Mouse (Mus musculus) heart, adult 2 months (tissue): Measurements from ENCODE around the gene Mdh1b. TPM values are rescaled to one million over a fixed set of nuclear protein-coding genes. Genes with fewer than 3 reads are reported as not detected.

Experiments used
- DNase-seq, 2 experiments: peaks; one replicate each; pipeline ENCODE4 v3.0.0; 2021
- H3K27ac ChIP-seq: fragments of 200-600 bp; 2 replicates; pipeline ENCODE4 v1.8.1; 2022
- H3K27me3 ChIP-seq: fragments of 200-500 bp; 2 replicates; pipeline ENCODE4 v1.6.1; 2012; ENCODE audit warnings: mild to moderate bottlenecking, low read length, inconsistent platforms, mixed read lengths; ENCODE audit not compliant: control insufficient read depth, insufficient read depth
- H3K36me3 ChIP-seq: fragments of 200-500 bp; 2 replicates; pipeline ENCODE4 v1.6.1; 2012; ENCODE audit warnings: low read length, inconsistent platforms; ENCODE audit not compliant: control insufficient read depth, insufficient read depth
- H3K4me1 ChIP-seq: fragments of 200-500 bp; 2 replicates; pipeline ENCODE4 v1.6.1; 2011; ENCODE audit warnings: low read length; ENCODE audit not compliant: control insufficient read depth, insufficient read depth
- H3K4me3 ChIP-seq: fragments of 200-600 bp; 2 replicates; pipeline ENCODE4 v1.8.1; 2022
- H3K79me2 ChIP-seq: fragments of 200-500 bp; replicated peaks from 2 replicates; pipeline ENCODE4 v1.6.1; 2012; ENCODE audit warnings: mild to moderate bottlenecking, inconsistent platforms, low read length, moderate library complexity, mixed read lengths; ENCODE audit not compliant: control insufficient read depth, insufficient read depth
- H3K9ac ChIP-seq: fragments of 200-500 bp; 2 replicates; pipeline ENCODE4 v1.6.1; 2012; ENCODE audit warnings: low read depth, mild to moderate bottlenecking, control low read depth, inconsistent platforms, low read length, mixed read lengths
- CTCF ChIP-seq: fragments of 200-600 bp; IDR thresholded peaks from 2 replicates; pipeline ENCODE4 v1.8.1; 2022; ENCODE audit warnings: antibody characterized with exemption, mild to moderate bottlenecking, moderate library complexity
- EP300 ChIP-seq: fragments of 200-500 bp; IDR thresholded peaks from 2 replicates; pipeline ENCODE4 v1.6.1; 2011; ENCODE audit warnings: low read depth, low read length, control low read depth; ENCODE audit not compliant: insufficient read depth
- POLR2A ChIP-seq: fragments of 200-500 bp; IDR thresholded peaks from 2 replicates; pipeline ENCODE4 v1.6.1; 2011; ENCODE audit warnings: mild to moderate bottlenecking, low read depth, low read length, control low read depth; ENCODE audit not compliant: insufficient read depth
- WGBS: fragments of 180-500 bp; shearing (Covaris S2); methylation state at CpG from one replicate; pipeline ENCODE4 v1.1.7; 2018; 5-methylcytosine and 5-hydroxymethylcytosine counted together
- intact Hi-C: fragments of 180-260 bp; cut with DNase I; formaldehyde crosslinking; loops from one replicate; pipeline ENCODE4 v1.15.1; 2025
- polyA plus RNA-seq: library from polyadenylated mRNA; depleted of rRNA; stranded (reverse); fragments of >200 nt; gene quantifications from 2 replicates; pipeline ENCODE4 v1.2.3, GENCODE M21; 2012
- total RNA-seq, 2 experiments: library from RNA; stranded (reverse); gene quantifications; 2 replicates each; pipeline ENCODE4 v1.2.3; 2021

The Mdh1b gene
- total and polyA plus RNA-seq, 3 experiments: 0.33 TPM; not detected in 2

DNA sequence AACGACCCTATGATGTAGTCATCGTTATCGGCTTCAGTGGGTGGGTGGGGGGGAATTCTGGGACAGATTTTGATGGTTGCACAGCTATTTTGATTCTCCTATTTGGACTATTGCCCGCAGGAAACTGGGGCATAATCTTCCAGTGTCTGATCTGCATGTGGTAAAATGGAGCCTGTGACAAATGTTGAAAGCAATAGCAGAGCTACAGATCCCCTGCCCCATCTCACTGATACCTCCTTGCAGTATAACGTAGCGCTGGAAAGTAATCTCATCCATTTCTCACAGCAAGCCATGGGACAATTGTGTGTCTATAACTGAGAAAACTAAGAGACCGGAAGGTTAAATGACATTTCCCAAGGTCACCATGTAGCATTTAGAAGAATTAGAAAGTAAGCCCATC, 34.3 kb upstream of the Mdh1b start:
- H3K79me2 ChIP-seq: no peaks in the 10 kb centered on the region
- no peak overlapping the region for H3K27ac ChIP-seq
- no peak overlapping the region for H3K4me3 ChIP-seq
- H3K4me1 ChIP-seq: no peaks in the 10 kb centered on the region; the same call in 1 of the 2 replicates
- intact Hi-C loops: loop anchor here (10.0 kb wide), 1 partner anchor 360 kb away; the partner anchor contains the start of gene Klf7
- H3K36me3 ChIP-seq: no peaks in the 10 kb centered on the region
- H3K27me3 ChIP-seq: no peaks in the 10 kb centered on the region
- DNase-seq: no peak
- TF ChIP-seq EP300 (no peak), CTCF (no peak), POLR2A (no peak)
- 73% methylated on average over 7 of the region's 7 CpGs for WGBS
- no peak overlapping the region for H3K9ac ChIP-seq

DNA sequence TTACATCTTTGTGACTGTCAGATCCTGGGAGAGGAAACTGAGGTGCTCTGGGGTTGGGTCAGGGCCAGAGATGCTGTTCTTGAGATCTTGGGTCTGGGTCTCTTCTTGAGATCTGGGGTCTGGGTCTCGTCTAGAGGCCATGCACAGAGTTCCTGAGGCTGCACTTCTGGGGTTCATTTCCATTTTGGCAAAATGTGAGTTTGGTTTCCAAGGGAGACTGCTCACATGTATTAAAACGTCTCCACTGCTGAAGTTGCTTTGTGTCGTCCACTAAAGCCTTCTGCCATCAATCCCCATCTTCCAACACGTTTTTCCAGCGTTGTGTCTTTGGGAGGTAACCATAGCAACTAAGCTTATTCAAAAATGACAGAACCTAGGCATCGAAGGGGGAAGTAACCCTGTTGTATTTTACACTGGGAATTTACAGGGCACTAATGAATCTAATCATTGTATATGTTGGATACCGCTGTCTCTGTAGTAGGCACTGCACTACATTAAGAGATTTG, 33.8 kb upstream of the Mdh1b start:
- no peaks in the 10 kb centered on the region; the same call in 1 of the 2 replicates for H3K4me1 ChIP-seq
- H3K9ac ChIP-seq: no peak overlapping the region
- no peaks in the 10 kb centered on the region for H3K79me2 ChIP-seq
- intact Hi-C loops: loop anchor here (1.0 to 10.0 kb wide), 2 partner anchors 361 to 684 kb away; partner anchors contain the start of gene Klf7
- no peaks in the 10 kb centered on the region for H3K27me3 ChIP-seq
- WGBS: 59% methylated on average over 7 of the region's 7 CpGs
- TF ChIP-seq CTCF: no peak
- TF ChIP-seq EP300: no peak
- no peak for TF ChIP-seq POLR2A
- no peak for DNase-seq
- no peaks in the 10 kb centered on the region for H3K36me3 ChIP-seq
- no peak overlapping the region; the same call in 1 of the 2 replicates for H3K27ac ChIP-seq
- H3K4me3 ChIP-seq: no peak overlapping the region

DNA sequence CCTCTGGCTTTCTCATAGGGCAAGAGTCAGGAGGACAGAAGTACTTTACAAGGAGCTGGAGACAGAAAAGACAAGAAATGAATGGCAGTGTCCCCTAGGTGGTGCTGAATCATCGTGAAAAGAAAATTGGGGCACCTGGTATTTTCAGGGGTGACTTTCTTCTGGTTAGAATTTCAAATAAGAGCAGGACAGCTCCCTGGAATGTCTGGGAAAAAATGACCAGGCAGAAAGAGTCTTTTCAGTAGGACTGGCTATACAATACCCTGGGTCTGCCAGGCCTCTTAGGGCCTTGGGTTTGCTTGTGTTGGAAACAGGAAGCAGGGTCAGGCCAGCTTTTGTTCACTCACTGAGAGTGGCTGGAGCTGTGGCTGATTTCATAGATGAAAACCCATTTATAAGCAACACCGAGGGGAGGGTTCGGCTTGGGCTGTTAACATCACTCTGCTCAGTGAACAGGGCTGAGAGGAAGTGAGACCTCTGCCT, 33.1 kb upstream of the Mdh1b start:
- H3K27me3 ChIP-seq: no peaks in the 10 kb centered on the region
- H3K27ac ChIP-seq: no peak overlapping the region; the same call in 1 of the 2 replicates
- peak; percentile 20 to 25 for DNase-seq
- no peak overlapping the region for H3K4me3 ChIP-seq
- no peaks in the 10 kb centered on the region for H3K79me2 ChIP-seq
- H3K36me3 ChIP-seq: no peaks in the 10 kb centered on the region
- 13% methylated on average over 3 of the region's 3 CpGs for WGBS
- intact Hi-C loops: loop anchor here (1.0 to 10.0 kb wide), 2 partner anchors 362 to 685 kb away; partner anchors contain the start of gene Klf7
- no peak overlapping the region for H3K9ac ChIP-seq
- H3K4me1 ChIP-seq: no peaks in the 10 kb centered on the region; the same call in 1 of the 2 replicates
- TF ChIP-seq EP300 (no peak), CTCF (peak; percentile 70), POLR2A (no peak)

DNA sequence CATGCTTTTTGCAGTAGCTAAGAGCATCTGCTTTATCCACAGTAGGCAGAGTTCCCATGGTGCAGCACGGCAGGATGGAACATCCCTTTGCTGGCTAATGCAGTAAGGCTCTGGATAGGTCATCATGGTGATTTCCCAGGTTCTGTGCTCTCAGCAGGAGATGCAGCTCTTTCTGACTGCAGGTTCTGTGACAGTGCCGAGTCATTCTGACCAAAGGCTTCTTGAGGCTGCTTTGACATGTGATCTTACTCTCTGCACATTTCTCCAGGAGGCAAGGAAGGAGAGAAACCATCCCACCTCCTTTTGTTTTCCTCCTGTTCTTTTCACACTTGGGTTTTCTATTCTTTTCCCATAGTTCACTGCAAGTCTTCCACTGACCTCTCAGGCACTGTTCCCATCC, 25.9 kb upstream of the Mdh1b start:
- no peaks in the 10 kb centered on the region for H3K79me2 ChIP-seq
- no peaks in the 10 kb centered on the region for H3K36me3 ChIP-seq
- no peaks in the 10 kb centered on the region for H3K27me3 ChIP-seq
- H3K27ac ChIP-seq: no peak overlapping the region
- DNase-seq: no peak
- TF ChIP-seq POLR2A (no peak), EP300 (no peak), CTCF (no peak)
- intact Hi-C loops: no loop called here
- WGBS: 53% methylated on average over 2 of the region's 2 CpGs
- H3K4me3 ChIP-seq: no peak overlapping the region
- H3K4me1 ChIP-seq: no peaks in the 10 kb centered on the region
- H3K9ac ChIP-seq: no peak overlapping the region

DNA sequence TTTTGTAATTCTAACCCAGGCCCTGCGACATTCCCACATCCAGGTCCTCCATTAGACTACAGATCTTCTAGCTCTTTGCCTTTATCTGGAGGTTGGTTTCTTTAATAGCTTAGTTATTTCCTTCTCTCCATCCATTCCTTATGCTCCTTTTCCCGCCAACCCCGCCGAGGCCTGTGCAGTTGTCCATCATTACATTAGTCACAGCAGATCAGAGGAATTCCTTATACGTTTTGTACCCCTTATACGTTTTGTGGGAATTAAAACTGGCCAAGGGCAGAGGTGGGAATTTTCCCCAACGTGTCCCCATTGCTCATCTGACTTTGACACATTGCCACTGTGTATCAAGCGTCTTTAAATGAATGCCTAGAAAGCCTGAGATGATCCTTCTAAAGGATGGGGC, 322 bp downstream of the Mdh1b start:
- Histone ChIP-seq H3K9ac (no peak overlapping the region), H3K36me3 (peaks cover 10% of the 10 kb centered on the region), H3K27me3 (0 out of 2 replicates have a peak, but pooled peaks cover 1% of the 10 kb centered on the region), H3K4me3 (peak overlapping the region; percentile 76), H3K4me1 (peaks cover 3% of the 10 kb centered on the region), H3K27ac (no peak overlapping the region; the same call in 1 of the 2 replicates), H3K79me2 (no peaks in the 10 kb centered on the region)
- intact Hi-C loops: loop anchor here (10.0 kb wide), 1 partner anchor 395 kb away; the partner anchor contains the start of gene Klf7
- 60% methylated on average over 8 of the region's 8 CpGs for WGBS
- DNase-seq: no peak
- TF ChIP-seq EP300 (no peak), CTCF (no peak), POLR2A (no peak)

DNA sequence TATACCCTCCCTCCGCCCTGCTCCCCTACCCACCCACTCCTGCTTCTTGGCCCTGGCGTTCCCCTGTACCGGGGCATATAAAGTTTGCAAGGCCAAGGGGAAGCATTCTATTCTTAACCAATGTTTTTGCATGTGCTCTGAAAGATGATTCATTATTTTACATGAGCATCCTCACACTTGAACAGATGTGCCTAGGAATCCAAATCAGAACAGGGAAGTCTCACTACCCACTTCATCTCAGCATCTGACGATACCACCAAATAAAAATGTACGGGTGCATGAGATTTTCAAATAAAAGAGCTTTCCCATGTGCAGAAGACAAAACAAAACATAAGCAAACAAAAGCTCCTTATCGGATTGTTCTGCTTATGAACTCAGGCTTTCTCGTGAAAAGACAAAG, 10.0 kb downstream of the Mdh1b start:
- intact Hi-C loops: no loop called here
- Histone ChIP-seq H3K9ac (no peak overlapping the region), H3K4me1 (no peaks in the 10 kb centered on the region), H3K4me3 (no peak overlapping the region), H3K27ac (no peak overlapping the region), H3K27me3 (0 out of 2 replicates have a peak, but pooled peaks cover 1% of the 10 kb centered on the region), H3K79me2 (no peaks in the 10 kb centered on the region), H3K36me3 (no peaks in the 10 kb centered on the region)
- 78% methylated on average over 7 of the region's 7 CpGs for WGBS
- TF ChIP-seq POLR2A (no peak), EP300 (no peak), CTCF (no peak)
- DNase-seq: no peak
